Mouse (Mus musculus): ENCODE results near the gene Kcnk2. TPM values are rescaled to one million over a fixed set of nuclear protein-coding genes. Genes with fewer than 3 reads are reported as not detected.

Kcnk2 gene
- polyA plus RNA-seq, 1 experiment from 2014 or later: 0.32 TPM

DNA sequence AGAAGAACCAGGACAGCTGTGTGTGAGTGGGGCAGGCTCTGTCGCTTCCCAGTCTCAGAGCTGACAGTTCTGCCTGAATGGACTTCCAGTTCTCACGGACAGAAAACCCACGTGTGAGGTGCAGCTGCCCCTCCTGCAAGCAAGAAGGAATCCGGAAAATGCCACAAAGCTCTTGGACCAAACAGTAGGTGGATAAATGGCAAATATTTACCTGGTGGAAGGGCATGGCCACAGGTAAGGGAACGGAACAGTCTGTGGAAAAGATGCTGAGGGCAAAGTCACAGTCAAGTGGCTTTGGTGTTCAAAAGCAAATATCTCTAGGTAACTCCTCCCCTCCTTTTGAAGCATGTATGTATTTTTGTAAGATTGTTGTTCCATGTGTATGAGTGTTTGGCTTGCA is 37.9 kb downstream of the Kcnk2 start:
- Histone ChIP-seq H3K9ac (ENCODE audit: low read length) (no peak overlapping the region), H3K27ac (replicated peaks in 1 of 2; ENCODE audit: control insufficient read depth in 1 of 2, insufficient read depth in 1 of 2, low read depth in 2 of 2, low read length in 2 of 2) (no peak overlapping the region), H3K9me3 (ENCODE audit: control insufficient read depth, low read length) (no peaks in the 10 kb centered on the region), H3K36me3 (ENCODE audit: control insufficient read depth, insufficient read depth, low read length) (no peaks in the 10 kb centered on the region), H3K27me3 (ENCODE audit: control insufficient read depth, insufficient read depth, low read length) (no peaks in the 10 kb centered on the region), H3K4me2 (ENCODE audit: low read length) (no peak overlapping the region), H3K4me1 (ENCODE audit: control insufficient read depth in 2 of 2, insufficient read depth in 2 of 2, low read length in 2 of 2) (no peaks in the 10 kb centered on the region), H3K4me3 (ENCODE audit: control insufficient read depth in 1 of 2, insufficient read depth in 1 of 2, low read depth in 1 of 2, low read length in 2 of 2) (no peak overlapping the region)
- WGBS: 69% methylated on average over 5 of the region's 5 CpGs
- ATAC-seq (ENCODE audit: insufficient number of reproducible peaks, insufficient read depth, low FRiP score, low read depth): no peak

DNA sequence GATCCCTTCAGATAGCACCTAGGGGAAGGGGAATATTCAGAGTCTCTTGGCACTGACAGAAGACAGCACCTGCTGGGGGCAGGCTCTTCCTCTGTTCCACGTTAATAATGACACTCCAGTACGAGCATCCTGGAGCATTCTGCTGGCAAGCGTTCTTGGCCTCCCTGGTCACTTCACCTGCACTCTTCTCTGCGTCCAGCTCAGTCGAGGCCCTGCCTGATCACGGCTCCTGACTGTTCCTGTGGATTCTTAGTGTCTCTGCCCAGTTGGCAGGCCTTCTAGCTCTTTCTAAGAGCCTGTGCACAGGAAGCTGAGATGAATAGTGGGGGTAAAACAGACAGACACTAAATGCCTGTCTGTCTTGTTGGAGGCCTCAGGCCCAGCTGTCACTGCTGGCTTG is 39.5 kb downstream of the Kcnk2 start:
- Histone ChIP-seq H3K36me3 (ENCODE audit: control insufficient read depth, insufficient read depth, low read length) (no peaks in the 10 kb centered on the region), H3K4me2 (ENCODE audit: low read length) (no peak overlapping the region), H3K9me3 (ENCODE audit: control insufficient read depth, low read length) (no peaks in the 10 kb centered on the region), H3K9ac (ENCODE audit: low read length) (no peak overlapping the region), H3K4me3 (ENCODE audit: control insufficient read depth in 1 of 2, insufficient read depth in 1 of 2, low read depth in 1 of 2, low read length in 2 of 2) (no peak overlapping the region), H3K4me1 (ENCODE audit: control insufficient read depth in 2 of 2, insufficient read depth in 2 of 2, low read length in 2 of 2) (no peaks in the 10 kb centered on the region), H3K27me3 (ENCODE audit: control insufficient read depth, insufficient read depth, low read length) (no peaks in the 10 kb centered on the region), H3K27ac (replicated peaks in 1 of 2; ENCODE audit: control insufficient read depth in 1 of 2, insufficient read depth in 1 of 2, low read depth in 2 of 2, low read length in 2 of 2) (no peak overlapping the region)
- 56% methylated on average over 6 of the region's 6 CpGs for WGBS
- no peak for ATAC-seq (ENCODE audit: insufficient number of reproducible peaks, insufficient read depth, low FRiP score, low read depth)

DNA sequence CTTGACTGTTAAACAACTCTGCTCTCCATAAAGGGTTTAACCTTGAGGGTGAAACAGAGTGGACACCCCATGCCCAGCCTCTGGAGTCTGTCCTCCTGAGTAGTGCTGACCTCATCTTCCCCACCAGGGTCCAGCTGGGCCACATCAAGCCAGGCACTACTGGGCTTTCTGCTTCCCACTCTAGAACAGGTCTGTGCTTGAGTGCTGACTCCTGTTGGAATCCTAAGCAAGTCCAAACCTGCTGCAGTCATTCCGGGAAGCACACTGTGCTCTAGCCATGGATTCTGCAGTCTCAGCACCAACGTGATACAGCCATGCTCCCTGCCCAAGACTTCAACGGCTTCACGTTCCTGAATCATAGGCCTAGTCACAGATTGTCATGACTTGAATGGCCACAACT is 42.4 kb downstream of the Kcnk2 start:
- 0 out of 2 replicates have a peak, but pooled peaks cover 2% of the 10 kb centered on the region for H3K9me3 ChIP-seq (ENCODE audit: control insufficient read depth, low read length)
- no peaks in the 10 kb centered on the region for H3K27me3 ChIP-seq (ENCODE audit: control insufficient read depth, insufficient read depth, low read length)
- no peak overlapping the region for H3K4me2 ChIP-seq (ENCODE audit: low read length)
- H3K4me3 ChIP-seq (ENCODE audit: control insufficient read depth in 1 of 2, insufficient read depth in 1 of 2, low read depth in 1 of 2, low read length in 2 of 2): no peak overlapping the region
- no peak overlapping the region for H3K9ac ChIP-seq (ENCODE audit: low read length)
- no peaks in the 10 kb centered on the region for H3K36me3 ChIP-seq (ENCODE audit: control insufficient read depth, insufficient read depth, low read length)
- no peaks in the 10 kb centered on the region for H3K4me1 ChIP-seq (ENCODE audit: control insufficient read depth in 2 of 2, insufficient read depth in 2 of 2, low read length in 2 of 2)
- H3K27ac ChIP-seq (replicated peaks in 1 of 2; ENCODE audit: control insufficient read depth in 1 of 2, insufficient read depth in 1 of 2, low read depth in 2 of 2, low read length in 2 of 2): no peak overlapping the region
- no peak for ATAC-seq (ENCODE audit: insufficient number of reproducible peaks, insufficient read depth, low FRiP score, low read depth)
- WGBS: 74% methylated on average over 4 of the region's 4 CpGs

GRCm38 (mm10) chr1:189353887-189354286 is 48.2 kb downstream of the Kcnk2 start:
- WGBS: 45% methylated on average over 1 of the region's 1 CpGs
- ATAC-seq (ENCODE audit: insufficient number of reproducible peaks, insufficient read depth, low FRiP score, low read depth): no peak
- Histone ChIP-seq H3K9me3 (ENCODE audit: control insufficient read depth, low read length) (0 out of 2 replicates have a peak, but pooled peaks cover 3% of the 10 kb centered on the region), H3K9ac (ENCODE audit: low read length) (no peak overlapping the region), H3K4me1 (ENCODE audit: control insufficient read depth in 2 of 2, insufficient read depth in 2 of 2, low read length in 2 of 2) (peaks cover 5 to 8% of the 10 kb centered on the region in 2 experiments; a peak in 3 of 4 replicates), H3K4me2 (ENCODE audit: low read length) (no peak overlapping the region), H3K27me3 (ENCODE audit: control insufficient read depth, insufficient read depth, low read length) (no peaks in the 10 kb centered on the region), H3K36me3 (ENCODE audit: control insufficient read depth, insufficient read depth, low read length) (no peaks in the 10 kb centered on the region), H3K4me3 (ENCODE audit: control insufficient read depth in 1 of 2, insufficient read depth in 1 of 2, low read depth in 1 of 2, low read length in 2 of 2) (no peak overlapping the region), H3K27ac (replicated peaks in 1 of 2; ENCODE audit: control insufficient read depth in 1 of 2, insufficient read depth in 1 of 2, low read depth in 2 of 2, low read length in 2 of 2) (no peak overlapping the region)

- peak; percentile 61; the same call in 1 of the 2 replicates for ATAC-seq (ENCODE audit: insufficient number of reproducible peaks, insufficient read depth, low FRiP score, low read depth)
- Histone ChIP-seq H3K4me3 (ENCODE audit: control insufficient read depth in 1 of 2, insufficient read depth in 1 of 2, low read depth in 1 of 2, low read length in 2 of 2) (no peak overlapping the region), H3K27me3 (ENCODE audit: control insufficient read depth, insufficient read depth, low read length) (no peaks in the 10 kb centered on the region), H3K27ac (replicated peaks in 1 of 2; ENCODE audit: control insufficient read depth in 1 of 2, insufficient read depth in 1 of 2, low read depth in 2 of 2, low read length in 2 of 2) (no peak overlapping the region), H3K4me1 (ENCODE audit: control insufficient read depth in 2 of 2, insufficient read depth in 2 of 2, low read length in 2 of 2) (peaks cover 5 to 8% of the 10 kb centered on the region in 2 experiments; a peak in 3 of 4 replicates), H3K4me2 (ENCODE audit: low read length) (peak overlapping the region; percentile 4; the same call in 1 of the 2 replicates), H3K9me3 (ENCODE audit: control insufficient read depth, low read length) (0 out of 2 replicates have a peak, but pooled peaks cover 3% of the 10 kb centered on the region), H3K9ac (ENCODE audit: low read length) (no peak overlapping the region), H3K36me3 (ENCODE audit: control insufficient read depth, insufficient read depth, low read length) (no peaks in the 10 kb centered on the region)
- 15% methylated on average over 6 of the region's 6 CpGs for WGBS
Observed at GRCm38 (mm10) chr1:189351804-189352203, 50.3 kb downstream of the Kcnk2 start.

DNA sequence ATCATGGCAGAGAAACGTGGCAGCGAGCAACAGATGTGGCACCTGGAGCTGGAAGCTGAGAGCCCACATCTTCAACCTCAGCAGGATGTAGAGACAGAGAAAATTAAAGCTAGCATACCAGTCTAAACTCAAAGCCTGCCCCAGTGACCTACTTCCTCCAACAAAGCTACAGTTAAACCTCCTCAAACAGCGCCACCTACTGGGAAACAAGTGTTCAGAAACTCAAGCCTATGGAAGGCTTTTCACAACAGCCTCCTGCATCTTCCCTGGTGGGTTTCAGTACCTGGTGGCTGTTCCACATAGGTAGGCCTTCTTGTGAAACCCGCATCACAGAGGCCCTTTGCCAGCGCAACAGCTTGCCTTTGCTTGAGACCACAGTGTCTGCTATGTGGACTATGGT is 52.9 kb downstream of the Kcnk2 start:
- Histone ChIP-seq H3K36me3 (ENCODE audit: control insufficient read depth, insufficient read depth, low read length) (no peaks in the 10 kb centered on the region), H3K27me3 (ENCODE audit: control insufficient read depth, insufficient read depth, low read length) (peaks cover 13% of the 10 kb centered on the region; the same call in 1 of the 2 replicates), H3K9me3 (ENCODE audit: control insufficient read depth, low read length) (no peaks in the 10 kb centered on the region), H3K4me3 (ENCODE audit: control insufficient read depth in 1 of 2, insufficient read depth in 1 of 2, low read depth in 1 of 2, low read length in 2 of 2) (no peak overlapping the region), H3K4me1 (ENCODE audit: control insufficient read depth in 2 of 2, insufficient read depth in 2 of 2, low read length in 2 of 2) (peaks cover 5 to 8% of the 10 kb centered on the region in 2 experiments; a peak in 3 of 4 replicates), H3K27ac (replicated peaks in 1 of 2; ENCODE audit: control insufficient read depth in 1 of 2, insufficient read depth in 1 of 2, low read depth in 2 of 2, low read length in 2 of 2) (no peak overlapping the region), H3K4me2 (ENCODE audit: low read length) (no peak overlapping the region), H3K9ac (ENCODE audit: low read length) (no peak overlapping the region)
- WGBS: 84% methylated on average over 5 of the region's 5 CpGs
- ATAC-seq (ENCODE audit: insufficient number of reproducible peaks, insufficient read depth, low FRiP score, low read depth): no peak

GRCm38 (mm10) chr1:189345166-189345565 is 56.9 kb downstream of the Kcnk2 start:
- Histone ChIP-seq H3K36me3 (ENCODE audit: control insufficient read depth, insufficient read depth, low read length) (no peaks in the 10 kb centered on the region), H3K27ac (replicated peaks in 1 of 2; ENCODE audit: control insufficient read depth in 1 of 2, insufficient read depth in 1 of 2, low read depth in 2 of 2, low read length in 2 of 2) (no peak overlapping the region), H3K9me3 (ENCODE audit: control insufficient read depth, low read length) (no peaks in the 10 kb centered on the region), H3K4me1 (ENCODE audit: control insufficient read depth in 2 of 2, insufficient read depth in 2 of 2, low read length in 2 of 2) (peaks cover 4 to 10% of the 10 kb centered on the region in 2 experiments; a peak in 2 of 4 replicates), H3K27me3 (ENCODE audit: control insufficient read depth, insufficient read depth, low read length) (peaks cover 31% of the 10 kb centered on the region), H3K4me2 (ENCODE audit: low read length) (no peak overlapping the region), H3K4me3 (ENCODE audit: control insufficient read depth in 1 of 2, insufficient read depth in 1 of 2, low read depth in 1 of 2, low read length in 2 of 2) (no peak overlapping the region), H3K9ac (ENCODE audit: low read length) (no peak overlapping the region)
- WGBS: 62% methylated on average over 5 of the region's 5 CpGs
- ATAC-seq (ENCODE audit: insufficient number of reproducible peaks, insufficient read depth, low FRiP score, low read depth): no peak
